Mouse (Mus musculus): ENCODE results near the gene Cyp21a1.

- no peak for TF ChIP-seq EP300 (IDR thresholded peaks at IDR 0.05)
- peak; percentile 47 for TF ChIP-seq CTCF (IDR thresholded peaks at IDR 0.05)
Measured at GRCm38 (mm10) chr17:34804871-34805562, 656 bp upstream of the Cyp21a1 start.
